Mouse (Mus musculus) G1E (cell line): ENCODE results near the gene Rasef.

Experiments
- CTCF ChIP-seq: IDR thresholded peaks from 2 replicates; pipeline ENCODE4 v1.5.1; 2012; ENCODE audit warnings: low read depth, low read length, inconsistent platforms, mixed read lengths
- GATA1 ChIP-seq: IDR thresholded peaks from 2 replicates; pipeline ENCODE4 v1.6.1; 2012; ENCODE audit warnings: borderline replicate concordance, low read length, inconsistent platforms, mixed read lengths
- POLR2AphosphoS5 ChIP-seq: IDR thresholded peaks from 2 replicates; pipeline ENCODE4 v1.6.1; 2012; ENCODE audit warnings: low read depth, low read length, inconsistent platforms; ENCODE audit not compliant: insufficient replicate concordance
- TAL1 ChIP-seq: conservative IDR thresholded peaks from 2 replicates; pipeline ENCODE4 v1.6.1; 2012; ENCODE audit warnings: low read depth, low read length, inconsistent platforms, mixed read lengths

- no peak for TF ChIP-seq CTCF
- TF ChIP-seq GATA1, result no peak
- TF ChIP-seq POLR2AphosphoS5, result no peak
- no peak for TF ChIP-seq TAL1
These were observed 20.2 kb downstream of the Rasef start for GRCm38 (mm10) chr4:73770592-73770991.
